Mouse (Mus musculus): ENCODE results near the gene Dhtkd1. TPM values are rescaled to one million over a fixed set of nuclear protein-coding genes. Genes with fewer than 3 reads are reported as not detected.
A peak's percentile ranks its signal among the peaks of the same experiment; 100 is the strongest.

The Dhtkd1 gene
- polyA plus RNA-seq, 1 experiment from 2014 or later = 0.98 TPM

GRCm38 (mm10) chr2:5869746-5870145 is 72.8 kb downstream of the Dhtkd1 start:
- WGBS = 89% methylated on average over 5 of the region's 5 CpGs
- no peak overlapping the region for H3K4me2 ChIP-seq (replicated peaks; ENCODE audit: low read depth, low read length)
- no peaks in the 10 kb centered on the region for H3K27me3 ChIP-seq (replicated peaks; ENCODE audit: insufficient read depth, low read length)
- ATAC-seq (no peak), DNase-seq (ENCODE audit: low spot score) (no peak)
- no peaks in the 10 kb centered on the region for H3K4me1 ChIP-seq (ENCODE audit: insufficient read depth, low read depth, low read length)
- no peaks in the 10 kb centered on the region for H3K9me3 ChIP-seq (ENCODE audit: low read length)
- no peak overlapping the region for H3K9ac ChIP-seq (replicated peaks; ENCODE audit: low read depth)
- H3K4me3 ChIP-seq (ENCODE audit: low read depth, low read length) = no peak overlapping the region
- H3K27ac ChIP-seq (ENCODE audit: low read length) = no peak overlapping the region
- TF ChIP-seq CTCF (IDR thresholded peaks at IDR 0.05) = no peak
- no peak for TF ChIP-seq EP300 (IDR thresholded peaks at IDR 0.05)
- peaks cover 23% of the 10 kb centered on the region for H3K36me3 ChIP-seq (ENCODE audit: insufficient read depth, low read length)

GRCm38 (mm10) chr2:5867681-5868080 is 74.9 kb downstream of the Dhtkd1 start:
- H3K9ac ChIP-seq (replicated peaks; ENCODE audit: low read depth) = no peak overlapping the region
- H3K4me1 ChIP-seq (ENCODE audit: insufficient read depth, low read depth, low read length) = no peaks in the 10 kb centered on the region
- ATAC-seq (no peak), DNase-seq (ENCODE audit: low spot score) (no peak)
- peaks cover 19% of the 10 kb centered on the region for H3K36me3 ChIP-seq (ENCODE audit: insufficient read depth, low read length)
- no peak overlapping the region for H3K4me2 ChIP-seq (replicated peaks; ENCODE audit: low read depth, low read length)
- H3K4me3 ChIP-seq (ENCODE audit: low read depth, low read length) = no peak overlapping the region
- no peak for TF ChIP-seq CTCF (IDR thresholded peaks at IDR 0.05)
- no peak for TF ChIP-seq EP300 (IDR thresholded peaks at IDR 0.05)
- no peaks in the 10 kb centered on the region for H3K9me3 ChIP-seq (ENCODE audit: low read length)
- WGBS = 78% methylated on average over 2 of the region's 2 CpGs
- H3K27me3 ChIP-seq (replicated peaks; ENCODE audit: insufficient read depth, low read length) = no peaks in the 10 kb centered on the region
- no peak overlapping the region for H3K27ac ChIP-seq (ENCODE audit: low read length)

- H3K9ac ChIP-seq (replicated peaks; ENCODE audit: low read depth) = no peak within 1 kb of the TSS
- WGBS = 86% methylated on average over 3 of the region's 3 CpGs
- ATAC-seq (no peak), DNase-seq (ENCODE audit: low spot score) (no peak)
- no peaks in the 10 kb centered on the region for H3K27me3 ChIP-seq (replicated peaks; ENCODE audit: insufficient read depth, low read length)
- no peaks in the 10 kb centered on the region for H3K4me1 ChIP-seq (ENCODE audit: insufficient read depth, low read depth, low read length)
- no peak for TF ChIP-seq EP300 (IDR thresholded peaks at IDR 0.05)
- no peak for TF ChIP-seq CTCF (IDR thresholded peaks at IDR 0.05)
- no peak within 1 kb of the TSS for H3K4me3 ChIP-seq (ENCODE audit: low read depth, low read length)
- H3K27ac ChIP-seq (ENCODE audit: low read length) = no peak within 1 kb of the TSS
- H3K4me2 ChIP-seq (replicated peaks; ENCODE audit: low read depth, low read length) = no peak within 1 kb of the TSS
- H3K36me3 ChIP-seq (ENCODE audit: insufficient read depth, low read length) = peaks cover 18% of the 10 kb centered on the region; the same call in 1 of the 2 replicates
- H3K9me3 ChIP-seq (ENCODE audit: low read length) = no peaks in the 10 kb centered on the region
Measured at GRCm38 (mm10) chr2:5862834-5863233, 79.8 kb downstream of the Dhtkd1 start, which contains the start of gene Gm13199. Gm13199 (minus strand) TSS chr2:5862934.

GRCm38 (mm10) chr2:5851866-5852265 is 90.7 kb downstream of the Dhtkd1 start:
- no peak overlapping the region for H3K9ac ChIP-seq (replicated peaks; ENCODE audit: low read depth)
- H3K4me3 ChIP-seq (ENCODE audit: low read depth, low read length) = no peak overlapping the region
- no peak for TF ChIP-seq CTCF (IDR thresholded peaks at IDR 0.05)
- no peak for TF ChIP-seq EP300 (IDR thresholded peaks at IDR 0.05)
- ATAC-seq (no peak), DNase-seq (ENCODE audit: low spot score) (no peak)
- no peaks in the 10 kb centered on the region for H3K27me3 ChIP-seq (replicated peaks; ENCODE audit: insufficient read depth, low read length)
- WGBS = 74% methylated on average over 5 of the region's 5 CpGs
- no peak overlapping the region for H3K4me2 ChIP-seq (replicated peaks; ENCODE audit: low read depth, low read length)
- H3K9me3 ChIP-seq (ENCODE audit: low read length) = no peaks in the 10 kb centered on the region
- H3K36me3 ChIP-seq (ENCODE audit: insufficient read depth, low read length) = no peaks in the 10 kb centered on the region
- H3K4me1 ChIP-seq (ENCODE audit: insufficient read depth, low read depth, low read length) = no peaks in the 10 kb centered on the region
- no peak overlapping the region for H3K27ac ChIP-seq (ENCODE audit: low read length)

- TF ChIP-seq CTCF (IDR thresholded peaks at IDR 0.05) (no peak), EP300 (IDR thresholded peaks at IDR 0.05) (no peak)
- Histone ChIP-seq H3K27ac (ENCODE audit: low read length) (no peak overlapping the region), H3K4me2 (replicated peaks; ENCODE audit: low read depth, low read length) (no peak overlapping the region), H3K9ac (replicated peaks; ENCODE audit: low read depth) (no peak overlapping the region), H3K36me3 (ENCODE audit: insufficient read depth, low read length) (no peaks in the 10 kb centered on the region), H3K4me1 (ENCODE audit: insufficient read depth, low read depth, low read length) (peaks cover 2% of the 10 kb centered on the region; the same call in 1 of the 2 replicates), H3K27me3 (replicated peaks; ENCODE audit: insufficient read depth, low read length) (no peaks in the 10 kb centered on the region), H3K4me3 (ENCODE audit: low read depth, low read length) (no peak overlapping the region), H3K9me3 (ENCODE audit: low read length) (no peaks in the 10 kb centered on the region)
- 73% methylated on average over 9 of the region's 9 CpGs for WGBS
- DNase-seq (ENCODE audit: low spot score) = peak; percentile 25
- ATAC-seq = 0 out of 2 replicates have a peak, but pooled peaks have one; percentile 28
Measured at GRCm38 (mm10) chr2:5851116-5851515, 91.5 kb downstream of the Dhtkd1 start.

Other genes starting within 250 kb of the Dhtkd1 start
- 2.2 and 2.5 TPM in 2 replicates for gene Camk1d, start 228.3 kb downstream of the Dhtkd1 start, polyA plus RNA-seq (2015; fragmentation: Nextera tagmentation; extraction: Ambion mirVana)
- gene Nudt5, start 97.8 kb downstream of the Dhtkd1 start, polyA plus RNA-seq (2015; fragmentation: Nextera tagmentation; extraction: Ambion mirVana) = 18.5 and 24.7 TPM in 2 replicates
- 147 and 163 TPM in 2 replicates for gene Cdc123, start 97.6 kb downstream of the Dhtkd1 start, polyA plus RNA-seq (2015; fragmentation: Nextera tagmentation; extraction: Ambion mirVana)
- gene Gm13199, start 79.9 kb downstream of the Dhtkd1 start, polyA plus RNA-seq (2015; fragmentation: Nextera tagmentation; extraction: Ambion mirVana) = 0.33 and 0.58 TPM in 2 replicates
- gene Sec61a2, start 47.4 kb downstream of the Dhtkd1 start, polyA plus RNA-seq (2015; fragmentation: Nextera tagmentation; extraction: Ambion mirVana) = 19.2 and 21.3 TPM in 2 replicates
- 5.8 and 7.1 TPM in 2 replicates for gene Upf2, start 8.7 kb upstream of the Dhtkd1 start, polyA plus RNA-seq (2015; fragmentation: Nextera tagmentation; extraction: Ambion mirVana)
- 14.0 and 15.2 TPM in 2 replicates for gene Proser2, start 187.4 kb upstream of the Dhtkd1 start, polyA plus RNA-seq (2015; fragmentation: Nextera tagmentation; extraction: Ambion mirVana)

All from lung, postnatal 0 days (tissue).